Mouse (Mus musculus) lung, postnatal 0 days (tissue): ENCODE measurements around the gene Mapkapk5.

Experiments used
- CTCF ChIP-seq: IDR thresholded peaks from 2 replicates; pipeline ENCODE4 v1.5.1; 2016; ENCODE audit warnings: antibody characterized with exemption, mild to moderate bottlenecking
- EP300 ChIP-seq: IDR thresholded peaks from 2 replicates; pipeline ENCODE4 v1.6.1; 2016; ENCODE audit warnings: antibody characterized with exemption, mild to moderate bottlenecking, control low read depth

- TF ChIP-seq CTCF (no peak), EP300 (no peak)
These were observed 60.9 kb downstream of the Mapkapk5 start for GRCm38 (mm10) chr5:121484801-121485200.
